Mouse (Mus musculus) midbrain, postnatal 0 days (tissue): Measurements from ENCODE around the gene Etv6. TPM values are rescaled to one million over a fixed set of nuclear protein-coding genes. Genes with fewer than 3 reads are reported as not detected.
"Not testable (repeated sequence)": the region's sequence is repeated elsewhere in the genome, so short reads cannot be mapped to it uniquely, and the experiment has no call there.

Experiments used
- ATAC-seq: fragments of 200-750 bp; cut with Nextera tagmentation; 2 replicates; pipeline ENCODE4 v1.8.0; 2017; ENCODE audit warnings: moderate number of reproducible peaks, mild to moderate bottlenecking, moderate TSS enrichment, moderate library complexity; ENCODE audit not compliant: low FRiP score
- DNase-seq: peaks from one replicate; pipeline ENCODE4 v3.0.0-alpha.2; 2015; ENCODE audit warnings: low spot score
- H3K27ac ChIP-seq: fragments of 300-500 bp; sonication (generic); 2 replicates; pipeline ENCODE4 v1.5.1; 2014; ENCODE audit warnings: low read depth, mild to moderate bottlenecking, low read length, mixed read lengths
- H3K27me3 ChIP-seq: fragments of 300-500 bp; sonication (generic); 2 replicates; pipeline ENCODE4 v1.6.1; 2014; ENCODE audit warnings: low read length, control low read depth, mixed read lengths; ENCODE audit not compliant: insufficient read depth
- H3K36me3 ChIP-seq: fragments of 300-500 bp; sonication (generic); 2 replicates; pipeline ENCODE4 v1.6.1; 2014; ENCODE audit warnings: low read length, control low read depth, mixed read lengths; ENCODE audit not compliant: insufficient read depth
- H3K4me1 ChIP-seq: fragments of 300-500 bp; sonication (generic); 2 replicates; pipeline ENCODE4 v1.6.1; 2014; ENCODE audit warnings: mild to moderate bottlenecking, control low read depth, antibody characterized with exemption, low read length, mixed read lengths; ENCODE audit not compliant: insufficient read depth
- H3K4me2 ChIP-seq: fragments of 300-500 bp; sonication (generic); 2 replicates; pipeline ENCODE4 v1.6.1; 2014; ENCODE audit warnings: low read depth, mild to moderate bottlenecking, low read length, mixed read lengths; ENCODE audit not compliant: poor library complexity, severe bottlenecking
- H3K4me3 ChIP-seq: fragments of 300-500 bp; sonication (generic); 2 replicates; pipeline ENCODE4 v1.5.1; 2014; ENCODE audit warnings: low read depth, mild to moderate bottlenecking, low read length, moderate library complexity
- H3K9ac ChIP-seq: fragments of 300-500 bp; sonication (generic); replicated peaks from 2 replicates; pipeline ENCODE4 v1.6.1; 2014; ENCODE audit warnings: mild to moderate bottlenecking, low read length, moderate library complexity, mixed read lengths; ENCODE audit not compliant: poor library complexity, severe bottlenecking
- H3K9me3 ChIP-seq: fragments of 300-500 bp; sonication (generic); 2 replicates; pipeline ENCODE4 v1.6.1; 2016; ENCODE audit warnings: low read length, control low read depth
- CTCF ChIP-seq: IDR thresholded peaks from 2 replicates; pipeline ENCODE4 v1.5.1; 2016; ENCODE audit warnings: antibody characterized with exemption, mild to moderate bottlenecking
- WGBS: fragments of 180-500 bp; shearing (Covaris S2); extraction: QIAGEN DNeasy Blood & Tissue Kit; methylation state at CpG from one replicate; pipeline ENCODE4 v1.1.7; 2014; 5-methylcytosine and 5-hydroxymethylcytosine counted together
- polyA plus RNA-seq: library from polyadenylated mRNA; unstranded; fragments of >200 nt; fragmentation: Nextera tagmentation; extraction: Ambion mirVana; gene quantifications from 2 replicates; pipeline ENCODE4 v1.2.1, GENCODE M21; 2015
- total RNA-seq: library from RNA; depleted of rRNA; stranded (reverse); fragments of >200 nt; gene quantifications from 2 replicates; pipeline ENCODE4 v1.2.3, GENCODE M21; 2014; rRNA removed

Gene Etv6
- total RNA-seq (7.2 and 9.3 TPM in 2 replicates), polyA plus RNA-seq (2.0 and 2.9 TPM in 2 replicates)

- Histone ChIP-seq H3K36me3 (no peaks in the 10 kb centered on the region), H3K27ac (peak within 1 kb of the TSS; percentile 100), H3K27me3 (no peaks in the 10 kb centered on the region), H3K4me3 (peak within 1 kb of the TSS; percentile 90), H3K4me2 (peak within 1 kb of the TSS; percentile 86), H3K4me1 (0 out of 2 replicates have a peak, but pooled peaks cover 8% of the 10 kb centered on the region), H3K9ac (peak within 1 kb of the TSS; percentile 98), H3K9me3 (no peaks in the 10 kb centered on the region)
- TF ChIP-seq CTCF, result 0 out of 2 replicates have a peak, but pooled peaks have one; percentile 3
- WGBS, result under 1% methylated on average over 61 of the region's 78 CpGs
- ATAC-seq (peak; percentile 68), DNase-seq (peak; percentile 88)
These were observed at the start of gene Etv6 for GRCm38 (mm10) chr6:134035490-134036405. Gene Etv6 (plus strand): TSS chr6:134035700.

- Histone ChIP-seq H3K27me3 (no peaks in the 10 kb centered on the region), H3K4me1 (no peaks in the 10 kb centered on the region), H3K4me2 (no peak overlapping the region), H3K27ac (no peak overlapping the region), H3K4me3 (no peak overlapping the region), H3K36me3 (no peaks in the 10 kb centered on the region), H3K9ac (no peak overlapping the region), H3K9me3 (no peaks in the 10 kb centered on the region)
- peak; percentile 28 for TF ChIP-seq CTCF
- 84% methylated on average over 2 of the region's 2 CpGs for whole genome bisulfite sequencing
- ATAC-seq (no peak), DNase-seq (no peak)
These were observed 49.3 kb upstream of the Etv6 start for GRCm38 (mm10) chr6:133986161-133986560.

- H3K4me1 ChIP-seq, result no peaks in the 10 kb centered on the region
- no peak overlapping the region for H3K4me2 ChIP-seq
- H3K27ac ChIP-seq, result no peak overlapping the region
- TF ChIP-seq CTCF, result no peak
- DNase-seq, result no peak
- no peak overlapping the region for H3K4me3 ChIP-seq
- ATAC-seq, result no peak
- no peaks in the 10 kb centered on the region for H3K27me3 ChIP-seq
- no peaks in the 10 kb centered on the region for H3K9me3 ChIP-seq
- H3K9ac ChIP-seq, result no peak overlapping the region
- WGBS, result 58% methylated on average over 2 of the region's 2 CpGs
- no peaks in the 10 kb centered on the region for H3K36me3 ChIP-seq
These were observed 48.4 kb upstream of the Etv6 start for GRCm38 (mm10) chr6:133987068-133987591.

GRCm38 (mm10) chr6:133988011-133988410, 47.5 kb upstream of the Etv6 start:
- Histone ChIP-seq H3K9me3 (no peaks in the 10 kb centered on the region), H3K4me1 (no peaks in the 10 kb centered on the region), H3K4me3 (no peak overlapping the region), H3K27ac (no peak overlapping the region), H3K9ac (no peak overlapping the region), H3K27me3 (no peaks in the 10 kb centered on the region), H3K36me3 (no peaks in the 10 kb centered on the region), H3K4me2 (no peak overlapping the region)
- no peak for ATAC-seq
- no peak for DNase-seq
- TF ChIP-seq CTCF, result no peak
- 60% methylated on average over 9 of the region's 9 CpGs for WGBS

GRCm38 (mm10) chr6:133997461-133997860, 38.0 kb upstream of the Etv6 start:
- no peak for TF ChIP-seq CTCF
- no peaks in the 10 kb centered on the region for H3K9me3 ChIP-seq
- H3K27ac ChIP-seq, result no peak overlapping the region
- H3K36me3 ChIP-seq, result no peaks in the 10 kb centered on the region
- no peak overlapping the region for H3K4me2 ChIP-seq
- ATAC-seq (no peak), DNase-seq (no peak)
- no peak overlapping the region for H3K9ac ChIP-seq
- no peaks in the 10 kb centered on the region for H3K27me3 ChIP-seq
- no peaks in the 10 kb centered on the region for H3K4me1 ChIP-seq
- no peak overlapping the region for H3K4me3 ChIP-seq
- 97% methylated on average over 2 of the region's 2 CpGs for WGBS

GRCm38 (mm10) chr6:133997935-133998334, 37.6 kb upstream of the Etv6 start:
- Histone ChIP-seq H3K4me1 (no peaks in the 10 kb centered on the region), H3K27ac (no peak overlapping the region), H3K27me3 (no peaks in the 10 kb centered on the region), H3K9me3 (no peaks in the 10 kb centered on the region), H3K4me3 (no peak overlapping the region), H3K9ac (no peak overlapping the region), H3K36me3 (no peaks in the 10 kb centered on the region), H3K4me2 (no peak overlapping the region)
- 87% methylated on average over 2 of the region's 2 CpGs for WGBS
- ATAC-seq (no peak), DNase-seq (no peak)
- no peak for TF ChIP-seq CTCF

- 74% methylated on average over 5 of the region's 12 CpGs for WGBS
These were observed 20.9 kb upstream of the Etv6 start for GRCm38 (mm10) chr6:134014488-134015110.

More at GRCm38 (mm10) chr6:134014488-134015110, 20.9 kb upstream of the Etv6 start:
- not testable (repeated sequence) for DNase-seq, H3K4me2 ChIP-seq, H3K9ac ChIP-seq, H3K4me1 ChIP-seq, H3K36me3 ChIP-seq, ATAC-seq, H3K9me3 ChIP-seq, H3K27me3 ChIP-seq, H3K4me3 ChIP-seq, H3K27ac ChIP-seq
